Mouse (Mus musculus): ENCODE results near the gene Itga10.

DNA sequence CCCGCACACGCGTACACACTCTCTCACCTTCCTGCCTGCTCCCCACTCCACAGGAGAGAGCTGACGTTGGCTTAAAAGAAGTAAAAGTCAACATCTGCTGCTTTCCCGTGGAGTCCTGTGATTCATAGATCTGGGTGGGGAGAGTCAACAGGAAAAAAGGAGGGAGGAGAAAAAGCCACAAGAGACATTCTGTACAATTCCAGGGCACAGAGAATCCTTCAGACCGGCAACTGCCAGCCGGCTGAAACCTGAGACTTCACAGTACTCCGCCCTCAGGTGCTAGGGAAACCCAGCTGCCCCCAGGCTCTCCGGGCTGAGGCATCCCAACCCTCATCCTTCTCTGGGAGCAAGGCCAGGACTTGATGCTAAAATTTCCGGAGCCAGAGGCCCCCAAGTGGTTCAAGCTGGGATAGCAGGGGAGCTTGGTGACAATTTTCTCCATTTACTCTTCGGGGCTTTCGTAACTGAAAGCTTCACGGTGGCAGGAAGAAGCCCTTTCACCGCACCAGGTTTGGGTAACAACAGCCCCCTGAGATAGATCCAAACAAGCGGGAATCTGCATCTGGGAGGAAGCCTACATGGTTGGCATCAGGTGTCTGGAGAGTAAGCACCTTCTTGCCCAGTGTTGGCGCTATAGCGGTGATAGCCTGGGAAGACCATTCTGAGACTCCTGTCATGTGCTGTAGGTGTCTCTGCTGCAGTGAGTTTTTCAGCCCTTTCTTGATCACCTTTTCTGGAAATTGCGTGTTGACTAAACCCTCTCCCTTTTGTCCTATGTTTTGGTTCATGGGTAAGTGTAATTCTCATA, 18.3 kb downstream of the Itga10 start:
- TF ChIP-seq CTCF (IDR thresholded peaks at IDR 0.05; ENCODE audit: insufficient read depth, low read depth, low read length), result peak; percentile 75
- no peak for TF ChIP-seq POLR2A (IDR thresholded peaks at IDR 0.05; ENCODE audit: insufficient read depth, low read depth, low read length)
